Mouse (Mus musculus): ENCODE measurements at regions not wholly inside any gene's neighbourhood (a gene's known extent, or its start where the extent isn't known, plus 50 kb on each side); places are given as distances from the start of the nearest gene placed in this dataset.
A peak's percentile ranks its signal among the peaks of the same experiment; 100 is the strongest.

- H3K4me3 ChIP-seq (ENCODE audit: low read length) = no peak overlapping the region
- WGBS = 75% methylated on average over 3 of the region's 3 CpGs
Measured at GRCm38 (mm10) chr12:25241675-25242074, 144.7 kb upstream of the Id2 start.

GRCm38 (mm10) chr12:25240796-25241195 lies 143.9 kb upstream of the Id2 start:
- no peak overlapping the region for H3K4me3 ChIP-seq (ENCODE audit: low read length)
- no peaks in the 10 kb centered on the region for H3K36me3 ChIP-seq (ENCODE audit: control insufficient read depth, insufficient read depth, low read length)
- 34% methylated on average over 3 of the region's 3 CpGs for WGBS
- H3K27ac ChIP-seq (ENCODE audit: low read depth, low read length) = no peak overlapping the region
- no peak overlapping the region for H3K4me2 ChIP-seq (replicated peaks; ENCODE audit: low read depth, low read length)
- no peaks in the 10 kb centered on the region for H3K9me3 ChIP-seq (ENCODE audit: control insufficient read depth, low read length)
- H3K9ac ChIP-seq (ENCODE audit: low read depth, low read length) = no peak overlapping the region
- H3K27me3 ChIP-seq (ENCODE audit: control insufficient read depth, insufficient read depth, low read length) = no peaks in the 10 kb centered on the region
- no peak for ATAC-seq (ENCODE audit: low FRiP score, low TSS enrichment)
- H3K4me1 ChIP-seq (ENCODE audit: control insufficient read depth, insufficient read depth, low read length) = peaks cover 2% of the 10 kb centered on the region; the same call in 1 of the 2 replicates

More at GRCm38 (mm10) chr12:25241675-25242074, 144.7 kb upstream of the Id2 start:
- no peaks in the 10 kb centered on the region for H3K27me3 ChIP-seq (ENCODE audit: control insufficient read depth, insufficient read depth, low read length)
- no peak overlapping the region for H3K9ac ChIP-seq (ENCODE audit: low read depth, low read length)
- H3K27ac ChIP-seq (ENCODE audit: low read depth, low read length) = no peak overlapping the region
- no peak overlapping the region for H3K4me2 ChIP-seq (replicated peaks; ENCODE audit: low read depth, low read length)
- ATAC-seq (ENCODE audit: low FRiP score, low TSS enrichment) = no peak
- H3K9me3 ChIP-seq (ENCODE audit: control insufficient read depth, low read length) = no peaks in the 10 kb centered on the region
- H3K36me3 ChIP-seq (ENCODE audit: control insufficient read depth, insufficient read depth, low read length) = no peaks in the 10 kb centered on the region
- H3K4me1 ChIP-seq (ENCODE audit: control insufficient read depth, insufficient read depth, low read length) = peaks cover 2% of the 10 kb centered on the region; the same call in 1 of the 2 replicates

DNA sequence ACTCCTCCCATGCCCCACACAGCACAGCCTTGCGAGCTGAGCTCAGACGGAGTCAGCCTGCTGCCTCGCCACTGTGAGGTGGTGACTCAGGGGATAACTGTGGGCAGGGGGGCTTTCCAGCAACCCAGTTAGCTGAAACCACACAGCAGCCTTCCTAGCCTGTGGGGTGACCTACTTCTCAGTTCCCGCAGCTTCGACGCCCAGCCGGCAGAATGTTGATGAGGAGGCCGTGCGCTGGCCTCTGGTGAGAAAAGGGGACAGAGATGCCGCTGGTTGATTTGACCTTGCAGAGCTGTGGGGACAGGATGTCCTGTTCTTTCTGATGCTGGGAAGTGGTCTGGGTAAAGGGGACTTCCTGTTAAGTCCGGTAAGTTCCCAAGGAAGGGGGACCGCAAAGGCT lies 143.2 kb upstream of the Id2 start:
- ATAC-seq (ENCODE audit: low FRiP score, low TSS enrichment) = peak; percentile 32; the same call in 1 of the 2 replicates
- Histone ChIP-seq H3K36me3 (ENCODE audit: control insufficient read depth, insufficient read depth, low read length) (no peaks in the 10 kb centered on the region), H3K27me3 (ENCODE audit: control insufficient read depth, insufficient read depth, low read length) (no peaks in the 10 kb centered on the region), H3K4me2 (replicated peaks; ENCODE audit: low read depth, low read length) (no peak overlapping the region), H3K4me3 (ENCODE audit: low read length) (no peak overlapping the region), H3K9me3 (ENCODE audit: control insufficient read depth, low read length) (no peaks in the 10 kb centered on the region), H3K27ac (ENCODE audit: low read depth, low read length) (no peak overlapping the region), H3K9ac (ENCODE audit: low read depth, low read length) (no peak overlapping the region), H3K4me1 (ENCODE audit: control insufficient read depth, insufficient read depth, low read length) (peaks cover 2% of the 10 kb centered on the region; the same call in 1 of the 2 replicates)
- WGBS = 46% methylated on average over 12 of the region's 12 CpGs

DNA sequence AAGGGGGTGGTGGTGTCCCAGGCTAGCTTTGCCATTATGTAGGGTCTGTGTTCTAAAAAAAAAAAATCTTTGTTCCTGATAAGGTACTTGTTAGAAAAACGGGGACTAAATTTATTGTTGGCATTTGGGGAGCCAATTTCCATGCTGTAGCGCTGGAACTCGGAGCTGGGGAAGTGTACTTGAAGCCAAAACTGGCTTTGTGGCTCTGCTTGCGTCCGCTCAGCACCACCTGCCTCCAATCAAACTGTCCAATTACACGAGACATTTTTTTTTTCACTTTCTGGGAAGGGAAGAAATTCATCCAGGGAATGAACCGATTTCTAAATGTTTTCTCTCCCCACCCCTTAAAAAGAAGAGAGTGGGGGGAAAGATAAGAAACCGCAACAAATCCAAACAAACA lies 138.1 kb upstream of the Id2 start:
- Histone ChIP-seq H3K27me3 (ENCODE audit: control insufficient read depth, insufficient read depth, low read length) (no peaks in the 10 kb centered on the region), H3K4me2 (replicated peaks; ENCODE audit: low read depth, low read length) (no peak overlapping the region), H3K9ac (ENCODE audit: low read depth, low read length) (no peak overlapping the region), H3K4me3 (ENCODE audit: low read length) (no peak overlapping the region), H3K36me3 (ENCODE audit: control insufficient read depth, insufficient read depth, low read length) (no peaks in the 10 kb centered on the region), H3K27ac (ENCODE audit: low read depth, low read length) (no peak overlapping the region), H3K9me3 (ENCODE audit: control insufficient read depth, low read length) (no peaks in the 10 kb centered on the region), H3K4me1 (ENCODE audit: control insufficient read depth, insufficient read depth, low read length) (peaks cover 2% of the 10 kb centered on the region; the same call in 1 of the 2 replicates)
- 32% methylated on average over 8 of the region's 8 CpGs for WGBS
- no peak for ATAC-seq (ENCODE audit: low FRiP score, low TSS enrichment)

DNA sequence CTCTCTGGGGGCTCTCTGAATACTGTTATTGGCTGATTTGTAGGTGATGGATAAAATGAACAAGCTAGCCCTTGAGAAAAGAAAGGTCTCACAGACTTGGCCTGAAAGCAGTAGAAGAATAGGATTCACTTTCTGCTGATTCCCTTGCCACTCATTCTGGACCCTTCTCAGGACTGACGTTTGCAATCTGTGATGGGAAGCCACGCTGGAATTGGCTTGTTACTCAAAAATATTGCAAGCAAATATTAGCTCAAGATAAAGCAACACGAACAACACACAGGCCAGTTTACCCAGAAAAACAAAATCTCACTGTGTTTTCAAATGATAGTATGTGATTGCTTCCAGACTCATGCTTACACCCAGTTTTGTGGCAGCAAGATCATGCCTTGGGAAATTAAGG lies 137.7 kb upstream of the Id2 start:
- H3K4me2 ChIP-seq (replicated peaks; ENCODE audit: low read depth, low read length) = no peak overlapping the region
- no peak overlapping the region for H3K9ac ChIP-seq (ENCODE audit: low read depth, low read length)
- no peak overlapping the region for H3K4me3 ChIP-seq (ENCODE audit: low read length)
- 70% methylated on average over 3 of the region's 3 CpGs for WGBS
- no peaks in the 10 kb centered on the region for H3K4me1 ChIP-seq (ENCODE audit: control insufficient read depth, insufficient read depth, low read length)
- 0 out of 2 replicates have a peak overlapping the region, but pooled peaks have one; percentile 1 for H3K27ac ChIP-seq (ENCODE audit: low read depth, low read length)
- ATAC-seq (ENCODE audit: low FRiP score, low TSS enrichment) = no peak
- H3K27me3 ChIP-seq (ENCODE audit: control insufficient read depth, insufficient read depth, low read length) = no peaks in the 10 kb centered on the region
- H3K9me3 ChIP-seq (ENCODE audit: control insufficient read depth, low read length) = no peaks in the 10 kb centered on the region
- H3K36me3 ChIP-seq (ENCODE audit: control insufficient read depth, insufficient read depth, low read length) = no peaks in the 10 kb centered on the region

- H3K9me3 ChIP-seq (ENCODE audit: control insufficient read depth, low read length) = no peaks in the 10 kb centered on the region
- no peak overlapping the region for H3K4me3 ChIP-seq (ENCODE audit: low read length)
- no peak overlapping the region for H3K9ac ChIP-seq (ENCODE audit: low read depth, low read length)
- H3K4me2 ChIP-seq (replicated peaks; ENCODE audit: low read depth, low read length) = no peak overlapping the region
- 58% methylated on average over 4 of the region's 4 CpGs for WGBS
- H3K27me3 ChIP-seq (ENCODE audit: control insufficient read depth, insufficient read depth, low read length) = no peaks in the 10 kb centered on the region
- H3K4me1 ChIP-seq (ENCODE audit: control insufficient read depth, insufficient read depth, low read length) = no peaks in the 10 kb centered on the region
- ATAC-seq (ENCODE audit: low FRiP score, low TSS enrichment) = no peak
- H3K36me3 ChIP-seq (ENCODE audit: control insufficient read depth, insufficient read depth, low read length) = no peaks in the 10 kb centered on the region
- H3K27ac ChIP-seq (ENCODE audit: low read depth, low read length) = no peak overlapping the region
Measured at GRCm38 (mm10) chr12:25233027-25233535, 136.1 kb upstream of the Id2 start.

GRCm38 (mm10) chr12:25232358-25233026 lies 135.6 kb upstream of the Id2 start:
- Histone ChIP-seq H3K27ac (ENCODE audit: low read depth, low read length) (no peak overlapping the region), H3K9me3 (ENCODE audit: control insufficient read depth, low read length) (no peaks in the 10 kb centered on the region), H3K9ac (ENCODE audit: low read depth, low read length) (no peak overlapping the region), H3K4me3 (ENCODE audit: low read length) (no peak overlapping the region), H3K4me2 (replicated peaks; ENCODE audit: low read depth, low read length) (no peak overlapping the region), H3K36me3 (ENCODE audit: control insufficient read depth, insufficient read depth, low read length) (no peaks in the 10 kb centered on the region), H3K4me1 (ENCODE audit: control insufficient read depth, insufficient read depth, low read length) (no peaks in the 10 kb centered on the region), H3K27me3 (ENCODE audit: control insufficient read depth, insufficient read depth, low read length) (no peaks in the 10 kb centered on the region)
- no peak for ATAC-seq (ENCODE audit: low FRiP score, low TSS enrichment)
- 83% methylated on average over 5 of the region's 5 CpGs for WGBS

DNA sequence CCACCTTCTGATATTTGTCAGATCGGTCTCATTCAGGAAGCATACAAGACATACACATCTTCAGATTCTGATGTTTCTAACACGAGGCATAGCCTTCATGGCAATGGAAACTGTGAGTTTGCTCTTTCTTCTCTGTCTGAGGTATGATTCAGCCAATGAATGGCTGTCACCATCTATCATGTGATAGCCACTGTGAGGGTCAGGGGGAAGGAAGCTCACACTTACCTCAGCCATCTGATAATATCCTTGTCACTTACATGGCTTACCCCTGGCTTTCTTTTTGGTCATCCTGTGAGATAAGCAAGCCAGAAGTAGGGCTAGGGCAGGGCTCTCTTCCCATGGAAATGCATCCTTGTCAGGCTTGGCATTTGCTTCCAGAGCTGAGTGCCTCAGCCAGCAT lies 131.8 kb upstream of the Id2 start:
- Histone ChIP-seq H3K27me3 (ENCODE audit: control insufficient read depth, insufficient read depth, low read length) (no peaks in the 10 kb centered on the region), H3K27ac (ENCODE audit: low read depth, low read length) (no peak overlapping the region), H3K4me1 (ENCODE audit: control insufficient read depth, insufficient read depth, low read length) (no peaks in the 10 kb centered on the region), H3K36me3 (ENCODE audit: control insufficient read depth, insufficient read depth, low read length) (no peaks in the 10 kb centered on the region), H3K4me3 (ENCODE audit: low read length) (no peak overlapping the region), H3K9ac (ENCODE audit: low read depth, low read length) (no peak overlapping the region), H3K4me2 (replicated peaks; ENCODE audit: low read depth, low read length) (no peak overlapping the region), H3K9me3 (ENCODE audit: control insufficient read depth, low read length) (no peaks in the 10 kb centered on the region)
- ATAC-seq (ENCODE audit: low FRiP score, low TSS enrichment) = no peak
- WGBS = 86% methylated on average over 2 of the region's 2 CpGs

DNA sequence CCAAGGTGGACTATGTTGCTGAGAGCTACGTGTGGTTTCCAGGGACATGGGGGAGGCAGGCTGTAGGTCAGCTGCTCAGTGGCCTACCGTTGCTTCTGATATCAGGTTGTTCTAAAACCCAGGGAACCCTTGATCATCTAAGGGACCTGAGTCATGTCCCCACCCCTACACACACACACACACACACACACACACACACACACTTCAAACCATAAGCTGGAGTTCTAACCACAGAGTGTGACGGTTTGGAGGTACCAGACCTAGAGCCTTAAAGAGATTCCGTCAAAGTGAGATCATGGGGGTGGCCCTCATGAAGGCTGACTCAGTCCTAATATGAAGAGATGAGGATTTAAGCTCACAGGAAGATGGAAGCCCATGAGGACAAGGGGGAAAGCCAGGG lies 130.8 kb upstream of the Id2 start:
- Histone ChIP-seq H3K4me2 (replicated peaks; ENCODE audit: low read depth, low read length) (no peak overlapping the region), H3K27ac (ENCODE audit: low read depth, low read length) (no peak overlapping the region), H3K4me3 (ENCODE audit: low read length) (no peak overlapping the region), H3K4me1 (ENCODE audit: control insufficient read depth, insufficient read depth, low read length) (no peaks in the 10 kb centered on the region), H3K27me3 (ENCODE audit: control insufficient read depth, insufficient read depth, low read length) (no peaks in the 10 kb centered on the region), H3K9ac (ENCODE audit: low read depth, low read length) (no peak overlapping the region), H3K9me3 (ENCODE audit: control insufficient read depth, low read length) (no peaks in the 10 kb centered on the region), H3K36me3 (ENCODE audit: control insufficient read depth, insufficient read depth, low read length) (no peaks in the 10 kb centered on the region)
- 83% methylated on average over 4 of the region's 4 CpGs for WGBS
- ATAC-seq (ENCODE audit: low FRiP score, low TSS enrichment) = no peak
